Mouse (Mus musculus) frontal cortex, adult 2 months (tissue): Measurements from ENCODE around the gene Gsdmc4. TPM values are rescaled to one million over a fixed set of nuclear protein-coding genes. Genes with fewer than 3 reads are reported as not detected.

ENCODE experiments used
- polyA plus RNA-seq: library from polyadenylated mRNA; depleted of rRNA; stranded (reverse); fragments of >200 nt; gene quantifications from 2 replicates; pipeline ENCODE4 v1.2.3, GENCODE M21; 2012; rRNA removed

Gene Gsdmc4
- polyA plus RNA-seq, 1 experiment: 0.06 TPM

Other genes starting within 250 kb of the Gsdmc4 start
- 0.04 TPM in 1 of 2 replicates, not detected in the other for gene Gsdmc2, start 67.1 kb downstream of the Gsdmc4 start, polyA plus RNA-seq
- not detected in 2 replicates for gene Gsdmc3, start 33.7 kb downstream of the Gsdmc4 start, polyA plus RNA-seq
- 114 and 116 TPM in 2 replicates for gene Fam49b, start 148.2 kb upstream of the Gsdmc4 start, polyA plus RNA-seq